Mouse (Mus musculus) intestine, embryonic 14.5 days (tissue): ENCODE data around the gene Ndufa4l2. TPM values are rescaled to one million over a fixed set of nuclear protein-coding genes. Genes with fewer than 3 reads are reported as not detected.

Experiments
- ATAC-seq: fragments of 200-750 bp; cut with Nextera tagmentation; replicated peaks from 2 replicates; pipeline ENCODE4 v1.8.0; 2017; ENCODE audit warnings: low read depth, moderate number of reproducible peaks, moderate TSS enrichment, moderate library complexity; ENCODE audit not compliant: low FRiP score, low TSS enrichment
- DNase-seq: peaks from one replicate; pipeline ENCODE4 v3.0.0-alpha.2; 2018; ENCODE audit warnings: low spot score
- H3K27ac ChIP-seq: fragments of 300-500 bp; sonication (generic); 2 replicates; pipeline ENCODE4 v1.5.1; 2014; ENCODE audit warnings: low read depth, mild to moderate bottlenecking, control low read depth
- H3K27me3 ChIP-seq: fragments of 300-500 bp; sonication (generic); replicated peaks from 2 replicates; pipeline ENCODE4 v1.6.1; 2014; ENCODE audit warnings: low read length, control low read depth; ENCODE audit not compliant: control insufficient read depth, insufficient read depth
- H3K36me3 ChIP-seq: fragments of 300-500 bp; sonication (generic); 2 replicates; pipeline ENCODE4 v1.6.1; 2014; ENCODE audit warnings: low read length, control low read depth; ENCODE audit not compliant: control insufficient read depth, insufficient read depth
- H3K4me1 ChIP-seq: fragments of 300-500 bp; sonication (generic); replicated peaks from 2 replicates; pipeline ENCODE4 v1.6.1; 2014; ENCODE audit warnings: low read length, control low read depth, mixed read lengths; ENCODE audit not compliant: control insufficient read depth, insufficient read depth
- H3K4me2 ChIP-seq: fragments of 300-500 bp; sonication (generic); 2 replicates; pipeline ENCODE4 v1.6.1; 2014; ENCODE audit warnings: low read length
- H3K4me3 ChIP-seq: fragments of 300-500 bp; sonication (generic); 2 replicates; pipeline ENCODE4 v1.5.1; 2014; ENCODE audit warnings: low read depth, low read length, control low read depth, mixed read lengths
- H3K9ac ChIP-seq: fragments of 300-500 bp; sonication (generic); 2 replicates; pipeline ENCODE4 v1.6.1; 2014; ENCODE audit warnings: mild to moderate bottlenecking, low read length
- H3K9me3 ChIP-seq: fragments of 300-500 bp; sonication (generic); 2 replicates; pipeline ENCODE4 v1.6.1; 2016; ENCODE audit warnings: low read length, control low read depth; ENCODE audit not compliant: control insufficient read depth
- WGBS: fragments of 180-500 bp; shearing (Covaris S2); extraction: QIAGEN DNeasy Blood & Tissue Kit; methylation state at CpG from one replicate; pipeline ENCODE4 v1.1.7; 2014; 5-methylcytosine and 5-hydroxymethylcytosine counted together
- polyA plus RNA-seq: library from polyadenylated mRNA; unstranded; fragments of >200 nt; fragmentation: Nextera tagmentation; extraction: Ambion mirVana; gene quantifications from 2 replicates; pipeline ENCODE4 v1.2.1, GENCODE M21; 2014

Gene Ndufa4l2
- polyA plus RNA-seq, 1 experiment from 2014 or later = 28.5 TPM

GRCm38 (mm10) chr10:127500894-127501893 lies 13.6 kb upstream of the Ndufa4l2 start, which contains the start of gene Stac3:
TSS of gene Stac3 (plus strand) at chr10:127501686.
- Histone ChIP-seq H3K27me3 (no peaks in the 10 kb centered on the region), H3K4me3 (no peak within 1 kb of the TSS), H3K9ac (no peak within 1 kb of the TSS), H3K9me3 (no peaks in the 10 kb centered on the region), H3K27ac (no peak within 1 kb of the TSS), H3K36me3 (peaks cover 54% of the 10 kb centered on the region), H3K4me1 (no peaks in the 10 kb centered on the region), H3K4me2 (no peak within 1 kb of the TSS)
- 67% methylated on average over 13 of the region's 13 CpGs for WGBS
- DNase-seq (no peak), ATAC-seq (no peak)

- Histone ChIP-seq H3K9me3 (no peaks in the 10 kb centered on the region), H3K27ac (no peak overlapping the region), H3K4me1 (peaks cover 11% of the 10 kb centered on the region), H3K4me2 (peak overlapping the region; percentile 57), H3K36me3 (peaks cover 8% of the 10 kb centered on the region; the same call in 1 of the 2 replicates), H3K9ac (no peak overlapping the region), H3K4me3 (no peak overlapping the region), H3K27me3 (peaks cover 60% of the 10 kb centered on the region)
- 0 out of 2 replicates have a peak, but pooled peaks have one; percentile 1 for ATAC-seq
- WGBS = 4% methylated on average over 15 of the region's 15 CpGs
- DNase-seq = peak; percentile 92
Measured at GRCm38 (mm10) chr10:127508239-127508638, 6.5 kb upstream of the Ndufa4l2 start.

GRCm38 (mm10) chr10:127509051-127509836 lies 5.5 kb upstream of the Ndufa4l2 start:
- DNase-seq = peak; percentile 99
- Histone ChIP-seq H3K4me3 (peak overlapping the region; percentile 32), H3K4me2 (peak overlapping the region; percentile 57), H3K9ac (no peak overlapping the region), H3K9me3 (no peaks in the 10 kb centered on the region), H3K27me3 (peaks cover 70% of the 10 kb centered on the region), H3K4me1 (peaks cover 21% of the 10 kb centered on the region), H3K36me3 (peaks cover 8% of the 10 kb centered on the region; the same call in 1 of the 2 replicates), H3K27ac (0 out of 2 replicates have a peak overlapping the region, but pooled peaks have one; percentile 22)
- ATAC-seq = peak; percentile 56
- WGBS = 2% methylated on average over 33 of the region's 35 CpGs

GRCm38 (mm10) chr10:127509837-127510701 lies 4.7 kb upstream of the Ndufa4l2 start:
- Histone ChIP-seq H3K9me3 (no peaks in the 10 kb centered on the region), H3K4me1 (peaks cover 25% of the 10 kb centered on the region), H3K9ac (no peak overlapping the region), H3K36me3 (peaks cover 7% of the 10 kb centered on the region; the same call in 1 of the 2 replicates), H3K27me3 (peaks cover 78% of the 10 kb centered on the region), H3K4me3 (no peak overlapping the region), H3K27ac (peak overlapping the region; percentile 22; the same call in 1 of the 2 replicates), H3K4me2 (peak overlapping the region; percentile 57; the same call in 1 of the 2 replicates)
- WGBS = 17% methylated on average over 17 of the region's 17 CpGs
- ATAC-seq (no peak), DNase-seq (peak; percentile 60)

GRCm38 (mm10) chr10:127510895-127511617 lies 3.7 kb upstream of the Ndufa4l2 start:
- peak overlapping the region; percentile 93 for H3K4me2 ChIP-seq
- peaks cover 29% of the 10 kb centered on the region for H3K4me1 ChIP-seq
- peaks cover 87% of the 10 kb centered on the region for H3K27me3 ChIP-seq
- DNase-seq (peak; percentile 64), ATAC-seq (no peak)
- no peak overlapping the region for H3K9ac ChIP-seq
- WGBS = 10% methylated on average over 11 of the region's 11 CpGs
- H3K9me3 ChIP-seq = no peaks in the 10 kb centered on the region
- H3K4me3 ChIP-seq = peak overlapping the region; percentile 46; the same call in 1 of the 2 replicates
- no peak overlapping the region for H3K27ac ChIP-seq
- H3K36me3 ChIP-seq = no peaks in the 10 kb centered on the region

GRCm38 (mm10) chr10:127511634-127512306 lies 3.0 kb upstream of the Ndufa4l2 start:
- H3K36me3 ChIP-seq = no peaks in the 10 kb centered on the region
- DNase-seq = no peak
- no peak overlapping the region; the same call in 1 of the 2 replicates for H3K27ac ChIP-seq
- under 1% methylated on average over 37 of the region's 46 CpGs for WGBS
- H3K4me3 ChIP-seq = peak overlapping the region; percentile 46
- ATAC-seq = no peak
- peak overlapping the region; percentile 41 for H3K9ac ChIP-seq
- peaks cover 36% of the 10 kb centered on the region for H3K4me1 ChIP-seq
- H3K9me3 ChIP-seq = no peaks in the 10 kb centered on the region
- H3K4me2 ChIP-seq = peak overlapping the region; percentile 93
- H3K27me3 ChIP-seq = peaks cover 91% of the 10 kb centered on the region

- no peaks in the 10 kb centered on the region for H3K9me3 ChIP-seq
- WGBS = 4% methylated on average over 7 of the region's 7 CpGs
- H3K27me3 ChIP-seq = peaks cover 86% of the 10 kb centered on the region
- ATAC-seq (no peak), DNase-seq (no peak)
- H3K4me1 ChIP-seq = peaks cover 40% of the 10 kb centered on the region
- H3K9ac ChIP-seq = no peak overlapping the region; the same call in 1 of the 2 replicates
- H3K4me2 ChIP-seq = peak overlapping the region; percentile 93
- no peak overlapping the region for H3K27ac ChIP-seq
- H3K36me3 ChIP-seq = peaks cover 3% of the 10 kb centered on the region; the same call in 1 of the 2 replicates
- H3K4me3 ChIP-seq = peak overlapping the region; percentile 46
Measured at GRCm38 (mm10) chr10:127512307-127512666, 2.5 kb upstream of the Ndufa4l2 start.
